25 mouse cellular contexts compared by ENCODE assay signal in genomic region chr4:155006296-155006695, GRCm38 (mm10). TPM values are rescaled to one million over a fixed set of nuclear protein-coding genes. Genes with fewer than 3 reads are reported as not detected.
A peak's percentile ranks its signal among the peaks of the same experiment; 100 is the strongest.
DNase-seq lines count a peak whose midpoint lies in the region; ATAC-seq lines count a peak whose summit lies in the region.
"Had no signal": no experiment of that assay in that cellular context is flagged by ENCODE, and none has a peak within 500 bp of the region (broad histone marks: within the 10 kb centered on the region; RNA-seq: fewer than 3 reads in every experiment).

No protein-coding gene starts in this region.

- H3K27ac ChIP-seq in hindbrain, embryonic 15.5 days (replicated peaks), result 0 out of 2 replicates have a peak overlapping the region, but pooled peaks have one; percentile 10
- H3K27ac ChIP-seq in hindbrain, embryonic 16.5 days (ENCODE audit: low read depth, low read length), result no peak overlapping the region
- H3K27ac ChIP-seq in neural tube, embryonic 13.5 days (replicated peaks), result no peak overlapping the region
- H3K27ac ChIP-seq in neural tube, embryonic 15.5 days (replicated peaks), result peak overlapping the region; percentile 56; the same call in 1 of the 2 replicates
- H3K27ac ChIP-seq: forebrain, embryonic 15.5 days; heart, adult 2 months; heart, embryonic 10.5 days; heart, embryonic 13.5 days; hindbrain, embryonic 14.5 days had no signal

- no peak for ATAC-seq in hindbrain, embryonic 15.5 days (ENCODE audit: low FRiP score, low read depth)
- ATAC-seq in hindbrain, embryonic 16.5 days, result no peak
- ATAC-seq in neural tube, embryonic 13.5 days (ENCODE audit: low read depth), result peak; percentile 20; the same call in 1 of the 2 replicates
- no peak for ATAC-seq in neural tube, embryonic 15.5 days (ENCODE audit: low FRiP score)
- ATAC-seq: activated CD4-positive, CD25-positive, alpha-beta regulatory T cell, adult 4 months; forebrain, embryonic 15.5 days had no signal

- no peak overlapping the region for H3K4me3 ChIP-seq in hindbrain, embryonic 15.5 days
- no peak overlapping the region for H3K4me3 ChIP-seq in hindbrain, embryonic 16.5 days (ENCODE audit: low read length)
- no peak overlapping the region for H3K4me3 ChIP-seq in neural tube, embryonic 13.5 days
- H3K4me3 ChIP-seq in neural tube, embryonic 15.5 days (replicated peaks), result no peak overlapping the region
- H3K4me3 ChIP-seq: forebrain, embryonic 15.5 days; heart, adult 2 months; heart, embryonic 10.5 days; heart, embryonic 13.5 days had no signal

- WGBS in hindbrain, embryonic 15.5 days, result 66% methylated on average over 10 of the region's 10 CpGs
- 63% methylated on average over 10 of the region's 10 CpGs for WGBS in hindbrain, embryonic 16.5 days
- 63% methylated on average over 10 of the region's 10 CpGs for WGBS in neural tube, embryonic 13.5 days
- WGBS in neural tube, embryonic 15.5 days, result 58% methylated on average over 10 of the region's 10 CpGs

- no peaks in the 10 kb centered on the region for H3K9me3 ChIP-seq in hindbrain, embryonic 15.5 days
- no peaks in the 10 kb centered on the region for H3K9me3 ChIP-seq in hindbrain, embryonic 16.5 days (ENCODE audit: control insufficient read depth, low read length)
- H3K9me3 ChIP-seq in neural tube, embryonic 13.5 days, result no peaks in the 10 kb centered on the region
- H3K9me3 ChIP-seq in neural tube, embryonic 15.5 days (replicated peaks), result no peaks in the 10 kb centered on the region
- H3K9me3 ChIP-seq: forebrain, embryonic 15.5 days; heart, embryonic 10.5 days; heart, embryonic 13.5 days had no signal

- H3K4me1 ChIP-seq in hindbrain, embryonic 15.5 days (replicated peaks), result peaks cover 10% of the 10 kb centered on the region
- peaks cover 7% of the 10 kb centered on the region; the same call in 1 of the 2 replicates for H3K4me1 ChIP-seq in hindbrain, embryonic 16.5 days (ENCODE audit: control insufficient read depth, insufficient read depth, low read depth, low read length)
- H3K4me1 ChIP-seq in neural tube, embryonic 13.5 days (replicated peaks), result no peaks in the 10 kb centered on the region
- H3K4me1 ChIP-seq in neural tube, embryonic 15.5 days, result no peaks in the 10 kb centered on the region
- H3K4me1 ChIP-seq: heart, embryonic 10.5 days; heart, embryonic 13.5 days had no signal

- H3K9ac ChIP-seq in hindbrain, embryonic 15.5 days, result no peak overlapping the region
- H3K9ac ChIP-seq in hindbrain, embryonic 16.5 days (ENCODE audit: low read depth, low read length), result no peak overlapping the region
- H3K9ac ChIP-seq in neural tube, embryonic 13.5 days, result no peak overlapping the region
- H3K9ac ChIP-seq in neural tube, embryonic 15.5 days (replicated peaks), result no peak overlapping the region
- H3K9ac ChIP-seq: forebrain, embryonic 15.5 days; heart, embryonic 13.5 days; hindbrain, embryonic 14.5 days had no signal

- no peaks in the 10 kb centered on the region for H3K27me3 ChIP-seq in hindbrain, embryonic 15.5 days
- no peaks in the 10 kb centered on the region for H3K27me3 ChIP-seq in hindbrain, embryonic 16.5 days (replicated peaks; ENCODE audit: control insufficient read depth, insufficient read depth, low read length)
- 0 out of 2 replicates have a peak, but pooled peaks cover 5% of the 10 kb centered on the region for H3K27me3 ChIP-seq in neural tube, embryonic 13.5 days
- H3K27me3 ChIP-seq in neural tube, embryonic 15.5 days (replicated peaks), result 0 out of 2 replicates have a peak, but pooled peaks cover 2% of the 10 kb centered on the region
- H3K27me3 ChIP-seq: forebrain, embryonic 15.5 days had no signal

- intact Hi-C loops in gastrocnemius, postnatal 14 days (cut with DNase I; ENCODE audit: low total_unique reads), result no loop called here

- H3K4me2 ChIP-seq in hindbrain, embryonic 15.5 days, result no peak overlapping the region
- H3K4me2 ChIP-seq in hindbrain, embryonic 16.5 days (ENCODE audit: low read length), result no peak overlapping the region
- H3K4me2 ChIP-seq in neural tube, embryonic 13.5 days, result no peak overlapping the region
- no peak overlapping the region for H3K4me2 ChIP-seq in neural tube, embryonic 15.5 days
- H3K4me2 ChIP-seq: forebrain, embryonic 15.5 days; heart, embryonic 13.5 days; hindbrain, embryonic 14.5 days had no signal

- peak; percentile 51 for DNase-seq in cerebellum, adult 11-12 months
- DNase-seq in cerebellum, postnatal 36 days, result no peak
- DNase-seq in neural tube, embryonic 10.5 days (ENCODE audit: extremely low spot score, low spot score), result no peak
- DNase-seq in gastrocnemius, postnatal 14 days, result no peak
- DNase-seq: adrenal gland, adult 8-10 months; adrenal gland, postnatal 25 days; cerebellum, adult 18-20 months; cerebellum, adult 9-10 months; cerebellum, postnatal 14 days; gastrocnemius, postnatal 36 days; heart, adult 2 months; heart, postnatal 14 days; heart, postnatal 4 days had no signal

- no peaks in the 10 kb centered on the region for H3K36me3 ChIP-seq in hindbrain, embryonic 15.5 days
- no peaks in the 10 kb centered on the region for H3K36me3 ChIP-seq in hindbrain, embryonic 16.5 days (ENCODE audit: control insufficient read depth, insufficient read depth, low read length)
- no peaks in the 10 kb centered on the region for H3K36me3 ChIP-seq in neural tube, embryonic 13.5 days
- no peaks in the 10 kb centered on the region for H3K36me3 ChIP-seq in neural tube, embryonic 15.5 days
- H3K36me3 ChIP-seq: forebrain, embryonic 15.5 days; heart, embryonic 10.5 days; heart, embryonic 13.5 days had no signal

RNA-seq across cellular contexts. Expression of gene Pank4, which starts 42.4 kb away (rescaled TPM):
- 35.9 and 37.3 TPM in 2 replicates for polyA plus RNA-seq in hindbrain, embryonic 15.5 days (2015; fragmentation: Nextera tagmentation; extraction: Ambion mirVana)
- polyA plus RNA-seq in hindbrain, embryonic 16.5 days (2015; fragmentation: Nextera tagmentation; extraction: Ambion mirVana), result 37.8 and 39.5 TPM in 2 replicates
- 36.6 and 36.8 TPM in 2 replicates for polyA plus RNA-seq in neural tube, embryonic 13.5 days (2015; fragmentation: Nextera tagmentation; extraction: Ambion mirVana)
- polyA plus RNA-seq in neural tube, embryonic 15.5 days (2015; fragmentation: Nextera tagmentation; extraction: Ambion mirVana), result 37.4 and 40.6 TPM in 2 replicates
- total RNA-seq in gastrocnemius, postnatal 14 days (2021), result 10 to 100 TPM; 24.1 to 31.4 TPM

RNA-seq across cellular contexts. Expression of gene Hes5, which starts 45.6 kb away (rescaled TPM):
- 159 and 196 TPM in 2 replicates for polyA plus RNA-seq in hindbrain, embryonic 15.5 days (2015; fragmentation: Nextera tagmentation; extraction: Ambion mirVana)
- 146 and 167 TPM in 2 replicates for polyA plus RNA-seq in hindbrain, embryonic 16.5 days (2015; fragmentation: Nextera tagmentation; extraction: Ambion mirVana)
- polyA plus RNA-seq in neural tube, embryonic 13.5 days (2015; fragmentation: Nextera tagmentation; extraction: Ambion mirVana), result 119 and 125 TPM in 2 replicates
- polyA plus RNA-seq in neural tube, embryonic 15.5 days (2015; fragmentation: Nextera tagmentation; extraction: Ambion mirVana), result 80.3 and 113 TPM in 2 replicates
- total RNA-seq in gastrocnemius, postnatal 14 days (2021), result under 1 TPM in 1 of 2 experiments, not detected in 1; 0.16 TPM
- total RNA-seq: adrenal gland, adult 8-10 months; adrenal gland, postnatal 25 days; common myeloid progenitor, adult 5-6 weeks; gastrocnemius, adult 8-10 months; gastrocnemius, postnatal 36 days; granulocyte monocyte progenitor cell, adult 5-6 weeks; heart, adult 2 months; heart, postnatal 14 days; heart, postnatal 4 days had no signal

RNA-seq across cellular contexts. Expression of gene Plch2, which starts 50.3 kb away (rescaled TPM):
- polyA plus RNA-seq in hindbrain, embryonic 15.5 days (2015; fragmentation: Nextera tagmentation; extraction: Ambion mirVana), result 17.9 and 18.2 TPM in 2 replicates
- polyA plus RNA-seq in hindbrain, embryonic 16.5 days (2015; fragmentation: Nextera tagmentation; extraction: Ambion mirVana), result 17.0 and 19.5 TPM in 2 replicates
- polyA plus RNA-seq in neural tube, embryonic 13.5 days (2015; fragmentation: Nextera tagmentation; extraction: Ambion mirVana), result 6.1 and 6.2 TPM in 2 replicates
- 16.0 and 18.7 TPM in 2 replicates for polyA plus RNA-seq in neural tube, embryonic 15.5 days (2015; fragmentation: Nextera tagmentation; extraction: Ambion mirVana)
- under 1 TPM in 1 of 2 experiments, not detected in 1; 0.04 TPM for total RNA-seq in gastrocnemius, postnatal 14 days (2021)
- total RNA-seq: common myeloid progenitor, adult 5-6 weeks; heart, adult 2 months; heart, postnatal 4 days had no signal
- polyA plus RNA-seq: activated CD4-positive, CD25-positive, alpha-beta regulatory T cell, adult 4 months had no signal

Comparison
In these comparisons a context has a peak if more than half of its experiments do, and no peak if none do; other contexts are left out.
1. H3K27ac ChIP-seq: peak in hindbrain, embryonic 15.5 days (single experiment) and neural tube, embryonic 15.5 days (single experiment); none in hindbrain, embryonic 16.5 days (single experiment) and neural tube, embryonic 13.5 days (single experiment).